Mouse (Mus musculus): Measurements from ENCODE around the gene Dtx3. TPM values are rescaled to one million over a fixed set of nuclear protein-coding genes. Genes with fewer than 3 reads are reported as not detected.

The Dtx3 gene
- polyA plus RNA-seq (2014; fragmentation: Nextera tagmentation; extraction: Ambion mirVana): 123 and 125 TPM in 2 replicates

DNA sequence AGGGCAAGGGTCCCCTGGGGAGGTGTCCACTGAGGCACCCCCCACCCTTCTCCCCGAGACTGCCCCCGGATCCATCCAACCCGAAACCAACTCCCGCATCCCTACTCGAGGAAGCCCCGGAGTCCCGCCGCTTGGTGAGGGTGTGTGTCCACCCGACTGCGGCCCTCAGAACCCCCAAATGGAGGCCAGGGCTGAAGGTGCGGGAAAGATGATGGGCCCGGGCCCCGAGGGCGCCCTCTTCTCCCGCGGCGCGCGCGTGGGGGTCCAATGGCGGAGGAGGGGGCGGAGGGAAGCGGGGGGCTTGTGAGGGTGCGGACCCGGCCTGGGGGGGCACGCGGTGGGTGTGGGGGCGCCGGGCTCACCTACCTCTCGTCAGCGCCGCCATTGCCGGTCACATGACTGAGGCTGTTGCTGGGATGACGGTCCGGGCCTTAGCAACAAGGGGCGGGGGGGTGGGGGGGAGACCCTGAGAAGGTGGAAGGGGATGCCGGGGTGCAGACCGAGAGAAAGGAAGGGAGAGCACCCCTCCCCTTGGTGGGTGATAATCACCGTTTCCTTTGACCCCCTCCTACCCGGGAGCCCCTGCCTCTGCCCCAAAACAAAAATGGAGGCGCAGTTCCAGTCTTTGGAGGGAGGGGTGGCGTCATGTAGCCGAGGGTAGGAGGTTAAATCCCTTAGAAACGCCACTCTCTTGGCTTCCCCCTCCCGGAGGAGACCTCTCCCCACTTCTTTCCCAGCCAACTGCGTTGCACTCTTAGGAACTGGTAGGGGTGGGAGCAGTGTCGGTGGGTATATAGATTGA, at the start of gene Dtx3:
Gene Dtx3, minus strand, starts transcription at position 401 of the 802 bp plus-strand sequence.
- peak; percentile 43; the same call in 1 of the 2 replicates for ATAC-seq (ENCODE audit: insufficient number of reproducible peaks, insufficient read depth, low FRiP score, low read depth)
- Histone ChIP-seq H3K9me3 (ENCODE audit: control insufficient read depth, low read depth, low read length) (no peaks in the 10 kb centered on the region), H3K4me2 (replicated peaks; ENCODE audit: low read depth, low read length) (peak within 1 kb of the TSS; percentile 91), H3K27ac (ENCODE audit: low read length) (peak within 1 kb of the TSS; percentile 91), H3K4me1 (ENCODE audit: control insufficient read depth, insufficient read depth, low read length) (peaks cover 22% of the 10 kb centered on the region; the same call in 1 of the 2 replicates), H3K36me3 (ENCODE audit: control insufficient read depth, insufficient read depth, low read length) (peaks cover 16% of the 10 kb centered on the region), H3K9ac (replicated peaks; ENCODE audit: low read depth, low read length) (peak within 1 kb of the TSS; percentile 90), H3K27me3 (ENCODE audit: control insufficient read depth, insufficient read depth, low read length) (no peaks in the 10 kb centered on the region), H3K4me3 (ENCODE audit: low read depth, low read length) (peak within 1 kb of the TSS; percentile 94)
- WGBS: under 1% methylated on average over 44 of the region's 47 CpGs

DNA sequence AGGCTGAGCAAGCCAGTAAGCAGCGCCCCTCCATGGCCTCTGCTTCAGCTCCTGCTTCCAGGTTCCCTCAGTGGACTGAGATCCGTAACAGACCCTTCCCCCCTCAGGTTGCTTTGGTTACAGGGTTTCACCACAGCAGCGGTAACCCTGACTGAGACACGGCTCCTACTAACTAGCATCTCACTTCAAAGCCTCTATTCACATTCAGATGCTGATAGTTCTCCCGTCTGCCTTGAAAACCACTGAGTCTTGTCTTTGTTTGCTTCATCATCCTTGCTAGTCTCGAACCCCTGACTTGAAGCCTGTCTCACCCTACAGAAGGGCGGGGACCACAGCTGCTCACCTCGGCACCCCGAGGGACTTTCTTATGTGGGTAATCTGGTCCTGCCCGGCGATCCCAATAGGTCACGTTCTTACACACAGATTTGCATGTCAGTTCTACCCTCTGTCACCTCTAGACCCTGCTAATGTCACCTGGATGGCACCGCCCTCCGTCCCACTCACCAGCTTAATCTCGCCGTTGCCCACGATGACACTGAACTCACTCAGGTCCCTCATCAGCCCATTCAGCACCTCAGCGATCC, 42.8 kb upstream of the Dtx3 start:
- no peak for ATAC-seq (ENCODE audit: insufficient number of reproducible peaks, insufficient read depth, low FRiP score, low read depth)
- Histone ChIP-seq H3K4me2 (replicated peaks; ENCODE audit: low read depth, low read length) (no peak overlapping the region), H3K4me3 (ENCODE audit: low read depth, low read length) (no peak overlapping the region), H3K9me3 (ENCODE audit: control insufficient read depth, low read depth, low read length) (no peaks in the 10 kb centered on the region), H3K36me3 (ENCODE audit: control insufficient read depth, insufficient read depth, low read length) (no peaks in the 10 kb centered on the region), H3K4me1 (ENCODE audit: control insufficient read depth, insufficient read depth, low read length) (no peaks in the 10 kb centered on the region), H3K27me3 (ENCODE audit: control insufficient read depth, insufficient read depth, low read length) (no peaks in the 10 kb centered on the region), H3K9ac (replicated peaks; ENCODE audit: low read depth, low read length) (no peak overlapping the region), H3K27ac (ENCODE audit: low read length) (no peak overlapping the region)
- WGBS: 67% methylated on average over 18 of the region's 18 CpGs

DNA sequence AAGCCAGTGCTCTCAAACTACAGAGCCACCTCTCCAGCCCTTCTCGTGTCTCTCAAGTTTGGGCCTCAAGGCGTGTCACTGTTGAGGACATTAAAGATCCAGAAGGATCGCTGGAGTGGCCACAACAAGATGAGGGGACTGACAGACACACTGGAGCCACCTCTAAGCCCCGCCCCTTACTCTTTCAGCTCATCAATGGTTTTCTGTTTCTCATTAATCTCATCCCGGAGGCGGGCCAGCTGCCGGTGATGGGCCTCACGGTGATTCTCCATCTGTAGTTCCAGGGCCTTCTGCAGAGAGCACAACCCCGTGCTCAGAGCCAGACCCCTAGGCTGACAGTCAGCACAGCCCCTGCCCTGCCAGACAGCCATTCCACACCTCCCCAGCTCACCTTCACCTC, 41.0 kb upstream of the Dtx3 start:
- no peak overlapping the region for H3K27ac ChIP-seq (ENCODE audit: low read length)
- no peaks in the 10 kb centered on the region for H3K9me3 ChIP-seq (ENCODE audit: control insufficient read depth, low read depth, low read length)
- no peak for ATAC-seq (ENCODE audit: insufficient number of reproducible peaks, insufficient read depth, low FRiP score, low read depth)
- no peak overlapping the region for H3K4me3 ChIP-seq (ENCODE audit: low read depth, low read length)
- 50% methylated on average over 9 of the region's 9 CpGs for WGBS
- H3K27me3 ChIP-seq (ENCODE audit: control insufficient read depth, insufficient read depth, low read length): no peaks in the 10 kb centered on the region
- H3K9ac ChIP-seq (replicated peaks; ENCODE audit: low read depth, low read length): no peak overlapping the region
- H3K36me3 ChIP-seq (ENCODE audit: control insufficient read depth, insufficient read depth, low read length): no peaks in the 10 kb centered on the region
- no peaks in the 10 kb centered on the region for H3K4me1 ChIP-seq (ENCODE audit: control insufficient read depth, insufficient read depth, low read length)
- H3K4me2 ChIP-seq (replicated peaks; ENCODE audit: low read depth, low read length): no peak overlapping the region

DNA sequence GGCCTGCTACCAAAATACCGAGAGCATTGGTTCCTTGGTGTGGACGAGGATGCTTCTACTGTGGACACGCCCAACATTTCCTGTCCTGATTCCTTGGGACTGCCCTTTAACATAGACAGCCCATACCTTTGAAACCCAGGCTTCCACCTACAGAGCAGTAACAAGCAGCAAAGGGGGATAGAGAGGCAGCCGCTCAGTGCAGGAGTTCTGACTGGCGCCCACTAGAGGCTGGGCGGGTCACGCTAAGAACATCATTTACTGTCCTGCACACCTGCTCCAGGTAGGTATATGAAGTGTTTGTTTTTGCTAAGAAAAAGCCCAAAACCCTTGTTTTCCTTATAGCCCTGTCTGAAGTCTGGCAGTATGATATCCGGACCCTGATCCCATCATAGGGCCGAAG, 37.6 kb upstream of the Dtx3 start:
- no peak overlapping the region for H3K27ac ChIP-seq (ENCODE audit: low read length)
- no peak overlapping the region for H3K4me3 ChIP-seq (ENCODE audit: low read depth, low read length)
- no peaks in the 10 kb centered on the region for H3K27me3 ChIP-seq (ENCODE audit: control insufficient read depth, insufficient read depth, low read length)
- 77% methylated on average over 9 of the region's 9 CpGs for WGBS
- no peaks in the 10 kb centered on the region for H3K36me3 ChIP-seq (ENCODE audit: control insufficient read depth, insufficient read depth, low read length)
- no peak overlapping the region for H3K9ac ChIP-seq (replicated peaks; ENCODE audit: low read depth, low read length)
- no peak for ATAC-seq (ENCODE audit: insufficient number of reproducible peaks, insufficient read depth, low FRiP score, low read depth)
- H3K4me2 ChIP-seq (replicated peaks; ENCODE audit: low read depth, low read length): no peak overlapping the region
- no peaks in the 10 kb centered on the region for H3K9me3 ChIP-seq (ENCODE audit: control insufficient read depth, low read depth, low read length)
- no peaks in the 10 kb centered on the region for H3K4me1 ChIP-seq (ENCODE audit: control insufficient read depth, insufficient read depth, low read length)

DNA sequence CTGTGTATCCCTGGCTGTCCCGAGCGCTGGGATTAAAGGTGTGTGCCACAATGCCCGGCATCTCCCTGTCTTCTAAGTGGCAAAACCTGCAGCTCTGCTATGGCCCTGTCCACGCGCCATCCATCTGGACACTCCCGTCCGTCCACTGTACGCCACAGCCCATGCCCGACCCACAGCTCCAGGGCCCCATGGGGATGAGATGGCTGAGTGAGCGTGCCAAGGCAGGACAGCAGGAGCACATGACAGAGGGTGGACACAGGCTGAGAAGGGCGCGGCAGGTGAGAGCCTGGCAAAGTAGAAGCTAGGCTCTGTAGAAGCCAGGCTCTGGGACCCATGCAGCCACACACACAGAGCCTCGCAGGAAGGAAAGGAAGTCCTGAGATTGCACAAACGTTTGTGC, 36.2 kb upstream of the Dtx3 start:
- Histone ChIP-seq H3K9me3 (ENCODE audit: control insufficient read depth, low read depth, low read length) (no peaks in the 10 kb centered on the region), H3K27me3 (ENCODE audit: control insufficient read depth, insufficient read depth, low read length) (no peaks in the 10 kb centered on the region), H3K9ac (replicated peaks; ENCODE audit: low read depth, low read length) (no peak overlapping the region), H3K4me3 (ENCODE audit: low read depth, low read length) (no peak overlapping the region), H3K36me3 (ENCODE audit: control insufficient read depth, insufficient read depth, low read length) (no peaks in the 10 kb centered on the region), H3K4me1 (ENCODE audit: control insufficient read depth, insufficient read depth, low read length) (no peaks in the 10 kb centered on the region), H3K27ac (ENCODE audit: low read length) (no peak overlapping the region), H3K4me2 (replicated peaks; ENCODE audit: low read depth, low read length) (no peak overlapping the region)
- ATAC-seq (ENCODE audit: insufficient number of reproducible peaks, insufficient read depth, low FRiP score, low read depth): no peak
- whole genome bisulfite sequencing: 83% methylated on average over 14 of the region's 14 CpGs

DNA sequence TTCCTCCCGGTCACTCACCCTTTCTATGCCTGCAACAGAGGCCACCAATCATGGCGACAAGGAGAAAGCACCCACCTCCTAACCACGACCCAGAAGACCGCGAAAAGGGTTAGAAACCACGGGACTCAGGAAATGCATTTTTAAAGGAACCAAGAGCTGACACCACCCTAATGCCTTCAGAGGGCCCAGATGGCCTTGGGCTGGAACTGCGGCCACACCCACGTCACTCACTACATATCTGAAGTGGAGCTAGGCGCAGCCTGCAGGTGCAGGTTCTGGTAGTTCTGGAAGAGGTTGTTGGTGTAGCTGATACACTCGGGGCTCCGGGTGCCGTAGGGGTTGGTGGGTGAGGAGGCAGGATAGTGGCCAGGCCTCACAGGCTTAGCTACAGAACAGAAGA, 35.2 kb upstream of the Dtx3 start:
- H3K27me3 ChIP-seq (ENCODE audit: control insufficient read depth, insufficient read depth, low read length): no peaks in the 10 kb centered on the region
- no peak overlapping the region for H3K9ac ChIP-seq (replicated peaks; ENCODE audit: low read depth, low read length)
- H3K9me3 ChIP-seq (ENCODE audit: control insufficient read depth, low read depth, low read length): no peaks in the 10 kb centered on the region
- WGBS: 83% methylated on average over 12 of the region's 12 CpGs
- H3K4me3 ChIP-seq (ENCODE audit: low read depth, low read length): no peak overlapping the region
- no peak overlapping the region for H3K4me2 ChIP-seq (replicated peaks; ENCODE audit: low read depth, low read length)
- ATAC-seq (ENCODE audit: insufficient number of reproducible peaks, insufficient read depth, low FRiP score, low read depth): 0 out of 2 replicates have a peak, but pooled peaks have one; percentile 50
- 0 out of 2 replicates have a peak, but pooled peaks cover 3% of the 10 kb centered on the region for H3K4me1 ChIP-seq (ENCODE audit: control insufficient read depth, insufficient read depth, low read length)
- no peaks in the 10 kb centered on the region for H3K36me3 ChIP-seq (ENCODE audit: control insufficient read depth, insufficient read depth, low read length)
- no peak overlapping the region for H3K27ac ChIP-seq (ENCODE audit: low read length)

DNA sequence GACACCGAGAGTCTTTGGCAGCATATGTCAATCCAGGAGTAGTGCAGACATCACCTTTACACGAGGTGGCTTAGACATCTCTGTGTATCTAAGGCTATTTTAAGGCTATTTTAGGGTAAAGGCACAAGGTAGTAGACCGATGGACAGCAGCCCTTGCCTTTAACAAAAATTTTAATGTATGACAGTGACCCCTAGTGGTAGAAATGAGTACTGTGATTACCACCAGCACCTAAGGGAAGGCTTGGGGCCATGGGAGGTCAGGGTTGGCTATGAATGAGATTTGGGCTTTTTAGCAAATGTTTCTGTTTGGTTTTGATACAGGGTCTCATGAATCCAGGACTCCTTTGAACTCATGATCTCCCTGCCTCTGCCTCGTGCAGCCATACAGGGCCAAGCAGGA, 33.4 kb upstream of the Dtx3 start:
- WGBS: 24% methylated on average over 4 of the region's 4 CpGs
- H3K4me2 ChIP-seq (replicated peaks; ENCODE audit: low read depth, low read length): no peak overlapping the region

DNA sequence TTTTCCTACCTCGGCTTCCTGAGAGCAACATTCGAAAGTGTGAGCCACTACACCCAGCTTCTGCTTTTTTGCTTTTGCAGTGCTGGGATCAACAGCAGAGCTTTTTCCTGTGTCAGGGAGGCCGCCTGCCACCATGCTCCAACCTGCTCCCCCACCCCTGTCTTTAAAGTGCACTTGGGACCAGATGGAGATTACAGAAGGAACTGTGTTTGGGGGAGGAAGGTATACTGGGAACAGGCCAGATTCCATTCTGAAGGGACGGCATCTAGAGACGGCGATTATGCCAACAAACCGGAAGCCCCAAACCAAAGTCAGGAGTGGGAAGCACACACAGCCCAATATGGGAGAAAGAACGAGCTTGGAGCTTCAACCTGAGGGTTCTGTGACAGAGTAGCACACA, 31.6 kb upstream of the Dtx3 start:
- H3K27me3 ChIP-seq (ENCODE audit: control insufficient read depth, insufficient read depth, low read length): no peaks in the 10 kb centered on the region
- 0 out of 2 replicates have a peak, but pooled peaks cover 4% of the 10 kb centered on the region for H3K4me1 ChIP-seq (ENCODE audit: control insufficient read depth, insufficient read depth, low read length)
- H3K4me2 ChIP-seq (replicated peaks; ENCODE audit: low read depth, low read length): no peak overlapping the region
- no peaks in the 10 kb centered on the region for H3K36me3 ChIP-seq (ENCODE audit: control insufficient read depth, insufficient read depth, low read length)
- ATAC-seq (ENCODE audit: insufficient number of reproducible peaks, insufficient read depth, low FRiP score, low read depth): no peak
- H3K4me3 ChIP-seq (ENCODE audit: low read depth, low read length): no peak overlapping the region
- WGBS: 80% methylated on average over 8 of the region's 8 CpGs
- no peak overlapping the region for H3K27ac ChIP-seq (ENCODE audit: low read length)
- H3K9ac ChIP-seq (replicated peaks; ENCODE audit: low read depth, low read length): no peak overlapping the region
- no peaks in the 10 kb centered on the region for H3K9me3 ChIP-seq (ENCODE audit: control insufficient read depth, low read depth, low read length)

More for the DNA sequence above, 33.4 kb upstream of the Dtx3 start:
- Histone ChIP-seq H3K27me3 (ENCODE audit: control insufficient read depth, insufficient read depth, low read length) (no peaks in the 10 kb centered on the region), H3K4me3 (ENCODE audit: low read depth, low read length) (no peak overlapping the region), H3K9ac (replicated peaks; ENCODE audit: low read depth, low read length) (no peak overlapping the region), H3K9me3 (ENCODE audit: control insufficient read depth, low read depth, low read length) (no peaks in the 10 kb centered on the region), H3K36me3 (ENCODE audit: control insufficient read depth, insufficient read depth, low read length) (no peaks in the 10 kb centered on the region), H3K4me1 (ENCODE audit: control insufficient read depth, insufficient read depth, low read length) (0 out of 2 replicates have a peak, but pooled peaks cover 4% of the 10 kb centered on the region), H3K27ac (ENCODE audit: low read length) (no peak overlapping the region)
- ATAC-seq (ENCODE audit: insufficient number of reproducible peaks, insufficient read depth, low FRiP score, low read depth): peak; percentile 15; the same call in 1 of the 2 replicates

Measured in stomach, embryonic 14.5 days (tissue).